Mouse (Mus musculus): Measurements from ENCODE around the gene Olfr547. TPM values are rescaled to one million over a fixed set of nuclear protein-coding genes. Genes with fewer than 3 reads are reported as not detected.
A peak's percentile ranks its signal among the peaks of the same experiment; 100 is the strongest.

The Olfr547 gene
- polyA plus RNA-seq, 1 experiment: not detected

- 86% methylated on average over 10 of the region's 10 CpGs for WGBS
- Histone ChIP-seq H3K4me3 (replicated peaks; ENCODE audit: extremely low read depth, low read depth, low read length) (no peak overlapping the region), H3K4me1 (ENCODE audit: control insufficient read depth, insufficient read depth, low read length) (no peaks in the 10 kb centered on the region)
- TF ChIP-seq CTCF (IDR thresholded peaks at IDR 0.05; ENCODE audit: insufficient read depth, low read length): no peak
- TF ChIP-seq POLR2A (IDR thresholded peaks at IDR 0.05; ENCODE audit: borderline replicate concordance, extremely low read depth, low read depth, low read length): no peak
- DNase-seq: no peak
Measured at GRCm38 (mm10) chr7:102511927-102512326, 22.6 kb upstream of the Olfr547 start.

- under 1% methylated on average over 54 of the region's 54 CpGs for WGBS
Measured at GRCm38 (mm10) chr7:102512814-102513435, 21.6 kb upstream of the Olfr547 start.

GRCm38 (mm10) chr7:102514144-102514543 lies 20.4 kb upstream of the Olfr547 start:
- DNase-seq: no peak
- TF ChIP-seq CTCF (IDR thresholded peaks at IDR 0.05; ENCODE audit: insufficient read depth, low read length): no peak
- Histone ChIP-seq H3K4me1 (ENCODE audit: control insufficient read depth, insufficient read depth, low read length) (no peaks in the 10 kb centered on the region), H3K4me3 (replicated peaks; ENCODE audit: extremely low read depth, low read depth, low read length) (no peak overlapping the region)
- 64% methylated on average over 4 of the region's 4 CpGs for WGBS

More at GRCm38 (mm10) chr7:102512814-102513435, 21.6 kb upstream of the Olfr547 start:
- DNase-seq: peak; percentile 84
- H3K4me1 ChIP-seq (ENCODE audit: control insufficient read depth, insufficient read depth, low read length): no peaks in the 10 kb centered on the region
- TF ChIP-seq POLR2A (IDR thresholded peaks at IDR 0.05; ENCODE audit: borderline replicate concordance, extremely low read depth, low read depth, low read length) (no peak), CTCF (IDR thresholded peaks at IDR 0.05; ENCODE audit: insufficient read depth, low read length) (peak; percentile 54)
- H3K4me3 ChIP-seq (replicated peaks; ENCODE audit: extremely low read depth, low read depth, low read length): no peak overlapping the region

GRCm38 (mm10) chr7:102516261-102517050 lies 18.1 kb upstream of the Olfr547 start:
- TF ChIP-seq POLR2A (IDR thresholded peaks at IDR 0.05; ENCODE audit: borderline replicate concordance, extremely low read depth, low read depth, low read length): no peak
- no peak for TF ChIP-seq CTCF (IDR thresholded peaks at IDR 0.05; ENCODE audit: insufficient read depth, low read length)
- DNase-seq: peak; percentile 5
- Histone ChIP-seq H3K4me1 (ENCODE audit: control insufficient read depth, insufficient read depth, low read length) (no peaks in the 10 kb centered on the region), H3K4me3 (replicated peaks; ENCODE audit: extremely low read depth, low read depth, low read length) (no peak overlapping the region)
- WGBS: 38% methylated on average over 10 of the region's 10 CpGs

GRCm38 (mm10) chr7:102517051-102517335 lies 17.6 kb upstream of the Olfr547 start:
- TF ChIP-seq CTCF (IDR thresholded peaks at IDR 0.05; ENCODE audit: insufficient read depth, low read length) (no peak), POLR2A (IDR thresholded peaks at IDR 0.05; ENCODE audit: borderline replicate concordance, extremely low read depth, low read depth, low read length) (no peak)
- no peak for DNase-seq
- WGBS: 58% methylated on average over 2 of the region's 2 CpGs
- Histone ChIP-seq H3K4me3 (replicated peaks; ENCODE audit: extremely low read depth, low read depth, low read length) (no peak overlapping the region), H3K4me1 (ENCODE audit: control insufficient read depth, insufficient read depth, low read length) (no peaks in the 10 kb centered on the region)

- H3K4me1 ChIP-seq (ENCODE audit: control insufficient read depth, insufficient read depth, low read length): no peaks in the 10 kb centered on the region
- 69% methylated on average over 1 of the region's 1 CpGs for WGBS
- TF ChIP-seq CTCF (IDR thresholded peaks at IDR 0.05; ENCODE audit: insufficient read depth, low read length) (no peak), POLR2A (IDR thresholded peaks at IDR 0.05; ENCODE audit: borderline replicate concordance, extremely low read depth, low read depth, low read length) (no peak)
- DNase-seq: no peak
- H3K4me3 ChIP-seq (replicated peaks; ENCODE audit: extremely low read depth, low read depth, low read length): no peak overlapping the region
Measured at GRCm38 (mm10) chr7:102529052-102529451, 5.5 kb upstream of the Olfr547 start.

GRCm38 (mm10) chr7:102540596-102540995 lies 6.0 kb downstream of the Olfr547 start, which contains the start of gene Olfr548-ps1:
Olfr548-ps1 (plus strand) TSS chr7:102540896.
- no peak within 1 kb of the TSS for H3K4me3 ChIP-seq (replicated peaks; ENCODE audit: extremely low read depth, low read depth, low read length)
- WGBS: 74% methylated on average over 2 of the region's 2 CpGs
- no peaks in the 10 kb centered on the region for H3K4me1 ChIP-seq (ENCODE audit: control insufficient read depth, insufficient read depth, low read length)

GRCm38 (mm10) chr7:102541251-102541650 lies 6.7 kb downstream of the Olfr547 start:
- Histone ChIP-seq H3K4me3 (replicated peaks; ENCODE audit: extremely low read depth, low read depth, low read length) (no peak overlapping the region), H3K4me1 (ENCODE audit: control insufficient read depth, insufficient read depth, low read length) (no peaks in the 10 kb centered on the region)
- DNase-seq: no peak
- 47% methylated on average over 3 of the region's 3 CpGs for WGBS
- TF ChIP-seq CTCF (IDR thresholded peaks at IDR 0.05; ENCODE audit: insufficient read depth, low read length): no peak
- no peak for TF ChIP-seq POLR2A (IDR thresholded peaks at IDR 0.05; ENCODE audit: borderline replicate concordance, extremely low read depth, low read depth, low read length)

More at GRCm38 (mm10) chr7:102540596-102540995, 6.0 kb downstream of the Olfr547 start, which contains the start of gene Olfr548-ps1:
- TF ChIP-seq CTCF (IDR thresholded peaks at IDR 0.05; ENCODE audit: insufficient read depth, low read length): no peak
- no peak for TF ChIP-seq POLR2A (IDR thresholded peaks at IDR 0.05; ENCODE audit: borderline replicate concordance, extremely low read depth, low read depth, low read length)
- DNase-seq: no peak

- Histone ChIP-seq H3K4me1 (ENCODE audit: control insufficient read depth, insufficient read depth, low read length) (no peaks in the 10 kb centered on the region), H3K4me3 (replicated peaks; ENCODE audit: extremely low read depth, low read depth, low read length) (no peak within 1 kb of the TSS)
- TF ChIP-seq CTCF (IDR thresholded peaks at IDR 0.05; ENCODE audit: insufficient read depth, low read length): no peak
- TF ChIP-seq POLR2A (IDR thresholded peaks at IDR 0.05; ENCODE audit: borderline replicate concordance, extremely low read depth, low read depth, low read length): no peak
- DNase-seq: no peak
- 86% methylated on average over 3 of the region's 3 CpGs for WGBS
Measured at GRCm38 (mm10) chr7:102549570-102549969, 15.0 kb downstream of the Olfr547 start, which contains the start of gene Olfr549. Olfr549 (plus strand) TSS chr7:102549870.

GRCm38 (mm10) chr7:102553279-102553678 lies 18.7 kb downstream of the Olfr547 start:
- 64% methylated on average over 3 of the region's 3 CpGs for WGBS

More at GRCm38 (mm10) chr7:102553279-102553678, 18.7 kb downstream of the Olfr547 start:
- no peak for DNase-seq
- Histone ChIP-seq H3K4me3 (replicated peaks; ENCODE audit: extremely low read depth, low read depth, low read length) (no peak overlapping the region), H3K4me1 (ENCODE audit: control insufficient read depth, insufficient read depth, low read length) (no peaks in the 10 kb centered on the region)
- TF ChIP-seq CTCF (IDR thresholded peaks at IDR 0.05; ENCODE audit: insufficient read depth, low read length) (no peak), POLR2A (IDR thresholded peaks at IDR 0.05; ENCODE audit: borderline replicate concordance, extremely low read depth, low read depth, low read length) (no peak)

Measured in lung, adult 2 months (tissue).